Mouse (Mus musculus) brain, embryonic 14.5 days (tissue): ENCODE results near the gene Rfx7. TPM values are rescaled to one million over a fixed set of nuclear protein-coding genes. Genes with fewer than 3 reads are reported as not detected.

ENCODE experiments used
- DNase-seq: peaks from one replicate; pipeline ENCODE4 v3.0.0-alpha.2; 2011; ENCODE audit warnings: low read depth
- CTCF ChIP-seq: fragments of 200-500 bp; IDR thresholded peaks from 2 replicates; pipeline ENCODE4 v1.5.1; 2012; ENCODE audit warnings: inconsistent platforms, mild to moderate bottlenecking, moderate library complexity, borderline replicate concordance; ENCODE audit not compliant: insufficient read depth, insufficient read length; ENCODE audit errors: extremely low read depth
- POLR2A ChIP-seq: fragments of 200-500 bp; IDR thresholded peaks from 2 replicates; pipeline ENCODE4 v1.6.1; 2012; ENCODE audit warnings: mild to moderate bottlenecking, inconsistent platforms, borderline replicate concordance; ENCODE audit not compliant: poor library complexity, insufficient read depth, insufficient read length, severe bottlenecking; ENCODE audit errors: extremely low read depth
- polyA plus RNA-seq: library from polyadenylated mRNA; depleted of rRNA; stranded (reverse); fragments of >200 nt; gene quantifications from 2 replicates; pipeline ENCODE4 v1.2.3, GENCODE M21; 2012

Rfx7 gene
- polyA plus RNA-seq, 1 experiment, result 36.9 TPM

- DNase-seq, result no peak
- TF ChIP-seq POLR2A (no peak), CTCF (no peak)
Observed at GRCm38 (mm10) chr9:72563277-72563676, 31.2 kb downstream of the Rfx7 start.

- no peak for DNase-seq
- TF ChIP-seq POLR2A (no peak), CTCF (no peak)
Observed at GRCm38 (mm10) chr9:72567116-72567515, 35.1 kb downstream of the Rfx7 start.

GRCm38 (mm10) chr9:72580216-72580615, 48.2 kb downstream of the Rfx7 start:
- no peak for DNase-seq
- TF ChIP-seq CTCF, result no peak
- no peak for TF ChIP-seq POLR2A

GRCm38 (mm10) chr9:72590861-72591260, 58.8 kb downstream of the Rfx7 start:
- TF ChIP-seq POLR2A (no peak), CTCF (no peak)
- DNase-seq, result no peak

- no peak for TF ChIP-seq POLR2A
- TF ChIP-seq CTCF, result no peak
Observed at GRCm38 (mm10) chr9:72592016-72592415, 60.0 kb downstream of the Rfx7 start.

GRCm38 (mm10) chr9:72594656-72595055, 62.6 kb downstream of the Rfx7 start:
- peak; percentile 7 for DNase-seq

More at GRCm38 (mm10) chr9:72592016-72592415, 60.0 kb downstream of the Rfx7 start:
- DNase-seq, result no peak

GRCm38 (mm10) chr9:72600142-72600541, 68.1 kb downstream of the Rfx7 start:
- no peak for TF ChIP-seq CTCF
- TF ChIP-seq POLR2A, result no peak
- no peak for DNase-seq

- no peak for TF ChIP-seq CTCF
- TF ChIP-seq POLR2A, result no peak
- DNase-seq, result no peak
Observed at GRCm38 (mm10) chr9:72609771-72610170, 77.7 kb downstream of the Rfx7 start.

- DNase-seq, result peak; percentile 75
- no peak for TF ChIP-seq CTCF
Observed at GRCm38 (mm10) chr9:72613884-72614283, 81.8 kb downstream of the Rfx7 start.

GRCm38 (mm10) chr9:72614786-72615480, 82.9 kb downstream of the Rfx7 start:
- DNase-seq, result peak; percentile 83
- TF ChIP-seq POLR2A, result no peak
- peak; percentile 46; the same call in 1 of the 2 replicates for TF ChIP-seq CTCF

- no peak for DNase-seq
- TF ChIP-seq POLR2A (no peak), CTCF (no peak)
Observed at GRCm38 (mm10) chr9:72618037-72618436, 86.0 kb downstream of the Rfx7 start.

- TF ChIP-seq POLR2A (no peak), CTCF (no peak)
Observed at GRCm38 (mm10) chr9:72623605-72624004, 91.6 kb downstream of the Rfx7 start.

More at GRCm38 (mm10) chr9:72623605-72624004, 91.6 kb downstream of the Rfx7 start:
- DNase-seq, result no peak
